Mouse (Mus musculus): ENCODE data around the gene Mzf1.
A peak's percentile ranks its signal among the peaks of the same experiment; 100 is the strongest.
"Not testable (repeated sequence)": the region's sequence is repeated elsewhere in the genome, so short reads cannot be mapped to it uniquely, and the experiment has no call there.

Gene Mzf1

DNA sequence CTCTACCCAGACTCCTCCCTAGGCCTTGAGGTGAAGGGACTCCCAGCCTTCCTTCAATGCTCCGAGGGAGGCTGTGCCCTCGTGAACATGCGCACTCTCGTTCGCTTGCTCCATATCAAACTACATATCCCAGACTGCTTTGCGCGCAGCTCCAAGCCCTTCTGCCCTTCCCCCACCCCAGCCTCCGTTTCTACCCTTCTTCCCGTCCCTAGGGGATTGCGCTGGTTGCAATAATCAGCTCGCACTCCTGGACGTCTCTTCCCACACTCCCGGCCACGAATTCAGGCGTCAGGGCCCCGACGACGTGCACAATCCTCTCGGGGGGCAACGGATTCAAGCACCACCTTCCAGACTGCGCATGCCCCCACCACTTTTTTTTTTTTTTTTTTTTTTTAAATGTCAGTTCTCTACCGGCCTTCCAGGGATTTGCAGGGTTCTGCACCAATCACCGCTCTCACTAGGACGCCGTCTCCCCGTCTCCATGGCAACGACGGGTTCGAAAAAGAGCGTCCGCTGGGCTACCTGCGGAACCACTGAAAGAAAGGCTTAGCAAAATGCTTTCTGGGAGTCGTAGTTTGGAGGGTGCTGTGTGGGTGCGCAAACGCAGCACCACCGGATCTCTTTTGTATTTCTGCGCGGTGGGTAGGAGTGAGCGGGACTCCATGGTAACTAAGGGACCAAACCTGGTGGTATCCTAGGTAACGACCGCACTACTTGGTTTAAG, at the start of gene Mzf1:
Gene Mzf1 (minus strand): TSS at position 478 of the 724 bp plus-strand sequence.
- DNase-seq (ENCODE audit: low spot score in 2 of 2), result peak; percentile 84 to 93

DNA sequence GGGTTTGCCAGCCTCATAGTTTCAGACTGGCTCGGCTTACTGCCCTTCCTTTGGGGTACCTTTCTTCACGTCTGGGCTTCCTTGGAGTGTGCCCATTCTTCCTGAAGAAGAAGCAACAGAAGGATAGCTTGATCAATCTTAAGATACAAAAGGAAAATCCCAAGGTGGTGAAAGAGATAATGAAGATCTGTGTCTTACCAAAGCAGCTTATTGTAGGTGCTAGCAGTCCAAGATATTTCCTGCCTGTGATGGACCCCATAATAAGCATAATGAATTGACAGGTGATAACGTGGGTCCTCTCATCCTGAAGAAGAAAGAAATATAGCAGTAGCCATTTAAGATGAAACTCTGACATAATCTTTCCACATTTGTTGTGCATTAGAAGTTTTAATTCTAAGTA, 40.5 kb upstream of the Mzf1 start, which contains the start of gene Vmn1r85:
Gene Vmn1r85 (minus strand): TSS at position 101 of the 400 bp plus-strand sequence.
- no peak for DNase-seq (ENCODE audit: low spot score in 2 of 2)

DNA sequence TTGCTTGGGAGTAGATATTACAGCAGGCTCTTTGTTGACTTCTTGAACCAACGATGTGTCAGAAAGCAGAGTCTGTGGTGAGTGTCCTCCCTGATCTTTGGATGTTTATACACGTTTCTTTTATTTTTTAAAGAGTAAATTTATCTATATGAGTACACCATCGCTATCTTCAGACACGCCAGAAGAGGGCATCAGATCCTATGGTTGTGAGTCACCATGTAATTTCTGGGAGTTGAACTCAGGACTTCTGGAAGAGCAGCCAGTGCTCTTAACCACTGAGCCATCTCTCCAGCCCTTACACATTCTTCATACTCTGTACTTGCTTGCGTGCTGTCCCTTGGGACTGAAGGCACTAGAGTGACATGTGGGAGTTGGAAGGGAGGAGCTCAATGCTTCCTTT, 17.7 kb upstream of the Mzf1 start:
- DNase-seq (ENCODE audit: low spot score in 2 of 2), result no peak

DNA sequence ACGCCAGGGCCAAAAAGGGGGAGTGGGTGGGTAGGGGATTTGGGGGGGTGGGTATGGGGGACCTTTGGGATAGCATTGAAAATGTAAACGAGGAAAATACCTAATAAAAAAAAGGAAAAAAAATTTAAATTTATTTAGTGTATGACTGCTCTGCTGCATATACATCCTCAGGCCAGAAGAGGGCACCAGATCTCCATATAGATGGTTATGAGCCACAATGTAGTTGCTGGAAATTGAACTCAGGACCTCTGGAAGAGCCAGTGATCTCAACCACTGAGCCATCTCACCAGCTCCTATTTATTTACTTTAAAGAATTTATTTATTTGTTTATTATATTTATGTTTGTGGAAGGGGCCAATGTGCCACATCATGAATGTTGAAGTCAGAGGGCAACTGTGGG, 8.8 kb upstream of the Mzf1 start:
- not testable (repeated sequence) for DNase-seq (ENCODE audit: low spot score in 2 of 2)

DNA sequence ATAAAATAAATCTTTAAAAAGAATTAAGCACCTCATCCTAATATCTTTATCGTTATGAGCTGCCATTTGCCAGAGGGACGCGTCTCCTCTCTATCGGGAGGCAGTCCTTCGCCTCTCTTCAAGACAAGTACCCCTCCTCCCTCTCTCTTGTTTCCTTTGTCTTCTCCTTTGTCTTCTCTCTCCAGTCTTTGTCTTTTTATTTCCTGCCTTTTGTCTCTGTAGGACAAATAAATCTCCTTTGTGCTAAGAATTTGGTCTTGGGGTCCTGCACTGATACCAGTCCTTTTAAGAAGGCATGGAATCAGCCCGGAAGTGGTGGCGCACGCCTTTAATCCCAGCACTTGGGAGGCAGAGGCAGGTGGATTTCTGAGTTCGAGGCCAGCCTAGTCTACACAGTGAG, 5.0 kb upstream of the Mzf1 start:
- DNase-seq (ENCODE audit: low spot score in 2 of 2), result no peak

DNA sequence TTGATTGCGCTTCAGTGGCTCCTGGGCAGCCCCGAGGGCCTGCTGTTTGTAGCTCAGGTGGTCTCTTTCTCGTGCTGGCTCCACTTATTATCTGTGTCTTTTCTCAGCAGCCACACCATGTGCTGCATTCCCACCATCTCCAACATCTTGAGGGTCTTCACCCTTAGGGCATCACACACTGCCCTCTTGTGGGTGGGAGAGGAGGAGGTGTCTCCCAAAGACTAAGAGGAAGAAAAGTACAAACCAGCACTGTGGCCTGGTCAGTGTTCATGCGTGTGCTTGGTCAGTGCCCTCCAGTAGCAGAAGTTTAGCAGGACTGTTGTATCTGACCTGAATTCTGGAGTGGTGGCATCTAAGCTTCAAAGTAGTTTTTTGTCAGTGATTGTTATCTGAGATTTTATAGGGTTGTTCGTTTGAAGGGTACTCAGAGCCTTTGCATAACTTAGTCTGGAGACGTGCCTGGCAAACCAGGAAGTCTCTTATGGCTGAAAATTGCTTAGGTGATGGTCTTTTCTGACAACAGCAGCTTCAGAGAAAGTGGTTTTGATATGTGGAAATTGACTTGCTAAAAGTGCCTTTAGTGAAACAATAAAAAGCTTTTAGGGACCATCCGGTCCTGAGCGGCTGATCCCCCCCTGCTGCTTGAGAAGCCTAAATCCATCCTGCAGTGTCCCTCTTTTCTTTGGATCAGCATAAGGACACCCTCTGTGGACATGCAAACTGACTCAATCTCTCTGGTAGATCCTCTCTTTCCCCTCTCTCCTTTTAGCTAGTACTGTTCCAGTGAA, 2.5 kb upstream of the Mzf1 start:
- DNase-seq (ENCODE audit: low spot score in 2 of 2), result no peak

DNA sequence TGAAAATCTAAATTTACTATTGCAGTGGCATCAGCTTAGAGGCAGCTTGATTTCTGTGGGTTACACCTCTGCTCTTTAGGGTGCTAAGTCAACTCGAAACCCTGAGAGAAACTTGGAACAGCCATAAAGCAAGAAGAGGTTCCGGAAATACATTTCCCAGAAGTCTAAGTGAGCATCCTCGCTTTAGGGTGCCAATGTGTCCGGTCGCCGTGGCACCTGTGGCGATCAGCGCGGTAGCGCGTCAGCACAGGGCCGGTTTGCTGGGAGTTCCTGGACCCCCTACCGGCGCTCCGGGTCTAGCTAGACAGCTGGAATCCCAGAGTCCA, 640 bp downstream of the Mzf1 start:
- DNase-seq (ENCODE audit: low spot score in 2 of 2), result no peak

DNA sequence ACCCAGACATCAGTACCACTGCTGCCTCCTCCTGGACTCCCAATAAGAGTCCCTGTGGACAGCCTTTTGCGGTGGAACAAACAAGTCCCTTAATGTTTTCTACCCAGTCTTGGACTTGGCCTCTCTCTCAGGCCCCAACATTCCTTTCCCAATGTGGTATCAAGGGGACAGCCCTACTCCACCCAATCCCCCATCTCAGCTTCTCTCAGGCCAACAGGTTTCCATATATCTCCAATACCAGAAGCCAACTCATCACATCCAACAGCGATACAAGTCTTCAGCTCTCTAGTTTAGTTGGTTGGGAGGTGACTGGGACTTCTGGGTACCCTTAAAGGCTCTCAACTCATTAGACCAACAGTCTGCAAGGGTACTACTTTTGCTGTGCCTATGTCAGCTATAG, 1.1 kb downstream of the Mzf1 start:
- no peak for DNase-seq (ENCODE audit: low spot score in 2 of 2)

DNA sequence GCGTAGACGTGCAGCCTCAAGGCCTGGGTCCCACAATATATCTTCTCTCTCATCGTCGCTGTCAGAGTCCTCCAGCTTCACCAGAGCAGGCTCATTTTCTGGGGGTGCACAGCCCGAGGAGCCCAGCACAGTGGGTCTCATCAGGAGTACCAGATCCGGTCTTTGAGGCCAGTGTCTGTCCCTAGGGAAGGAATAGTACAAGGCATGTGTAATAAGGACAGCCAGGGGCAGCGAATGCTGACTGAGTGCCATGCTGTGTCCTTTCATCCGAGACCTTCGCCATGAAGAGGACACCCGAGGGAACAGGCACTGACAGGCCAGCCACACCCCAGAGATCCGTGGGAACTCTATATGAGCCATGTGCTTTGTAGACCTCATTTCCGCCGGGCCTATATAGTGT, 1.6 kb downstream of the Mzf1 start:
- no peak for DNase-seq (ENCODE audit: low spot score in 2 of 2)

DNA sequence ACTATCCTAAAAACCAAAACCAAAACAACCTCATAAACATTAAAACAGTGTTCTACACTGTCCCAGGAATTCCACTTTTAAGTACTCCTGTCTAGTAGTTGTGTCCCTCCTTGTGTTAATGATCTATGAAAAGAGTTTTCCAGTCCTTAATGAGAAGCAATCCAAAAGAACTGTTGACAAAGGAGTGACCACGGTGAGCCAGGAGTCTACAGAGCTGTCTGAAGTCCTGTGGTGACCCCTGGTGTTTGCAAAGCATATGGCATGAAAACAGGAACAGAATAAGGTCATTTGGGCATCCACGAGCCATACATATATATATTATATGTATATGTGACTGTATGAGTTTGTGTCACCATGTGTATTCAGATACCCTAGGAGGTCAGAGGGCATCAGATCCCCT, 8.5 kb downstream of the Mzf1 start:
- DNase-seq (ENCODE audit: low spot score in 2 of 2), result peak in 1 of 2 experiments; percentile 57

DNA sequence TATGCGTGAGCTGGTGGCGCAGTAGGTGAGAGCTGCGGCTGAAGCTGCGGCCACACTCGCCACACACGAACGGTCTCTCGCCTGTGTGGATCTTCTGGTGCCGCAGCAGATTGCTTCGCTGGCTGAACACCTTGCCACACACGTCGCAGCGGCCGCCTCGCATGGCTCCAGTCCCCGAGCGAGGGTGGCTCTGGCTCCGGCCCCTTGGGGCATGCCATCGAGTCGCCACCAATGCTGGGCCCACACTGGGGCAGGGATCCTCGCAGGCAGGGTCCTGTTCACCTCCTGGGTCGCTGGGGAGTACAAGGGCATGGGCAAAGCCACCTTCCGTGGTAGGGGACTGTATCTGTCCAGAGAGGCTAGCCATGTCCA, 10.3 kb downstream of the Mzf1 start:
- DNase-seq (ENCODE audit: low spot score in 2 of 2), result no peak

DNA sequence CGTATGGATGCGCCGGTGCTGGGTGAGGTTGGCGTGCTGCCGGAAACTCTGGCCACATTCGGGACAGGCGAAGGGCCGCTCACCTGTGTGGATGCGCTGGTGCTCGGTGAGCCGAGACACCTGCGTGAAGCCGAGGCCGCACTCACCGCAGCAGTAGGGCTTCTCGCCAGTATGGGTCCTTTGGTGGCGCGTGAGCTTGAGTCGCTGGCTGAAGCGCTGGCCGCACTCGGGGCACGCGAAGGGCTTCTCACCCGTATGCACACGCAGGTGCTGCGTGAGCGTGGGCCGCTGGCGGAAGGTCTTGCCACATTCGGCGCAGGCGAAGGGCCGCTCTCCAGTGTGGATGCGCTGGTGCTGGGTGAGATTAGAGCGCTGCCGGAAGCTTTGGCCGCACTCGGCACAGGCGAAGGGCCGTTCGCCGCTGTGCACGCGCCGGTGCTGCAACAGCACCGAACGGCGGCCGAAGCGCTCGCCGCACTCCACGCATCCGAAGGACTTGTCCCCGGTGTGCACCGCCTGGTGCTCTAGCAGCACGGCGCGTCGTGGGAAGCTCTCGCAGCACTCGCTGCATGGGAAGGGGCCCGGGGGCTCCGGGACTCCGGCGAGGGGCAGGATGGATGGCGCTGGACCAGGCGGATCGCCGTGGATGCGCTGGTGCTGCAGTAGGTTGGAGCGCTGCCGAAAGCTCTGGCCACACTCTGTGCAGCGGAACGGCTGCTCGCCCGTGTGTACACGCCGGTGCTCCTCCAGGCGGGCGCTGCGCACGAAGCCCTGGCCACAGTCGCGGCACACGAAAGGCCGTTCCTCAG, 10.9 kb downstream of the Mzf1 start:
- peak in 1 of 2 experiments; percentile 59 for DNase-seq (ENCODE audit: low spot score in 2 of 2)

DNA sequence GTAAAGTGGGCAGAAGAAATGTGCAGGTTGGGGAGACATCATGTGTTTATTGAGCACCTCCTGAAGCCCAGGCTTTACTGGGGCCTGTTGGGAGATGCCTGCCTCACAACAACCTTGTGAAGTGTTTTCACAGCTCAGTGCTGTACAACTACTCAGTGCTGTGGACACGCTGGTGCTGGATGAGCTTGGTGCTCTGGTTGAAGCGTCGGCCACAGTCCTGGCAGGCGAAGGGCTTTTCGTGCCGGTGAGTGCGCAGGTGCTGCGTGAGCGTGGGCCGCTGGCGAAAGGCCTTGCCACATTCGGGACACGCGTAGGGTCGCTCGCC, 11.5 kb downstream of the Mzf1 start:
- DNase-seq (ENCODE audit: low spot score in 2 of 2), result no peak

DNA sequence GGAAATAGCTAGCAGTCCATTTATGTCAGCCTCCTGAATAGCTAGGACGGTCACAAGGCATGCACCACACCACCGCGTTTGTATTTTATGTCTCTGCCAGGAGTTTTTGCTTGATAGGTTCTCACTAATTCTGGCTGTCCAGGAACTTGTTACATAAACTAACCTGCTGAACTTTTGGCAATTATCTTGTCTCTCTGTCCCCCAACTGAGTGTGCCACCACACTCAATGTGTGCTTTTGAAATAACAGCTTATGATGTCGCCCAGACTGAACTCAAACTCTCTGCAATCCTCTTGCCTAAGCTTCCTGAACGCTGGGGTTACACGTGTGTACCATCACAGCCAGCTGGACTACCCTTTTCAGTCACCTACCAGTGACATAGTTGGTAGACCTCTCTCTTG, 12.1 kb downstream of the Mzf1 start:
- DNase-seq (ENCODE audit: low spot score in 2 of 2), result no peak

DNA sequence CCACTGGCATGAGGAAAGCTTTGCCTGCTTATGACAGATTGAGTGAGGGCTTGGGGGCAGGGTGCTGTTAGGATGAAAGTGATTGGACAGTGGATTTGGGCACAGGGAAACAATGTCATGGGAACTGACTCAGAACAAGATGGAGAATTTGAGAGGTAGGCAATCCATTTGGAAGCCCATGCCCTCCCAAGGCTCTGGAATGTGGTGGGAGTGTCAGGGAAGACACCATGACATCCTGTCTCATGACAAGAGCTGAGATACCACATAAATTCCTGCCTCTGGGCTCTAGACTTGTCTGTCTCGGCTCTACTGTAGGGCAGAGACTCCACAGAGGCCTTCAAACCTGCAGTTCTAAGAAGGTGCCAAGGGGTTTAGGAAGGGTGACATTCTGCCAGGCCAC, 13.3 kb downstream of the Mzf1 start:
- DNase-seq (ENCODE audit: low spot score in 2 of 2), result no peak

DNA sequence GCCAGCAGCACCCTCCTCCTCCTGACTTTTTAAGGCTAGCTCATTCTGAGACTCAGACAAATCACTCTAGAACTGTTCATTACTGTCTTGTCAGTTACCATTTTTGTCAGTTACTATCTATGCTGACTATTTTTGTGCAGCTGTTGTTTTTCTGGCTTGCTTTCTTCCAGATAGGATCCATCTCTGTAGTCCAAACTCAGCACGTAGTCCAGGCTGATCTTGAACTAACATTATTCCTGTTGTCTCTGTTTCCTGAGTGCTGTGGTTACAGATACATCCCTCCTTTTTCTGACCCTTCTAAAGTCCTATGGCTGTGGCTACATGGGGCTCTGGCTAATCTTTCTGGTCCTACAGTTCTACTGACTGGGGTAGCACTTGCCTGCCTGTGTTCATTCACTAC, 15.4 kb downstream of the Mzf1 start:
- no peak for DNase-seq (ENCODE audit: low spot score in 2 of 2)

DNA sequence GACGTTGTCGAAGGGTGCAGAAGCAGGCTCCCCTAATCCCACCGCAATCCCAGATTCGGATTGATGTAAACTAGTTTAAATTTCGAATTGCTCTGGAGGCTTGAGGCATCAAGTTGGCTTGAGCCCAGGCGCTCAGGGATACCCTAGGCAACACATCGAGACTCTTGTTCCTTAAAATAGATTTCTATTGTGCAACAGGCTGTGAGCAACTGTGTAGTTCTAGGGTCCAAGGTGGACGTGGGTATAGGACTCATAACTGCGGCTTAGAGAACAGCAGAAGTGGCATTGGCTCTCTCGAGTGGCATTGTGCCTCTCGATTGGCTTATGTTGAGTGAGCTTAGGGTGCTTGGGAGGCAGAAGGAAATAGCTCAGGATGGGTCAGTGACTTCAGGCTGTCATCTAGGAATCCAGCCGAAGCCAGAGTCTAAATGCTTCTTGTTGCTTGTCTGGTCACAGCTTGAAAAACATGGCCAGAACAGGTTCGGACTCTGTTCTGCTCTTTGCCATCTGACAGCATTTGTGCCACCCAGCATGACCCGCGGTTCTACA, 15.9 kb downstream of the Mzf1 start:
- DNase-seq (ENCODE audit: low spot score in 2 of 2), result no peak

DNA sequence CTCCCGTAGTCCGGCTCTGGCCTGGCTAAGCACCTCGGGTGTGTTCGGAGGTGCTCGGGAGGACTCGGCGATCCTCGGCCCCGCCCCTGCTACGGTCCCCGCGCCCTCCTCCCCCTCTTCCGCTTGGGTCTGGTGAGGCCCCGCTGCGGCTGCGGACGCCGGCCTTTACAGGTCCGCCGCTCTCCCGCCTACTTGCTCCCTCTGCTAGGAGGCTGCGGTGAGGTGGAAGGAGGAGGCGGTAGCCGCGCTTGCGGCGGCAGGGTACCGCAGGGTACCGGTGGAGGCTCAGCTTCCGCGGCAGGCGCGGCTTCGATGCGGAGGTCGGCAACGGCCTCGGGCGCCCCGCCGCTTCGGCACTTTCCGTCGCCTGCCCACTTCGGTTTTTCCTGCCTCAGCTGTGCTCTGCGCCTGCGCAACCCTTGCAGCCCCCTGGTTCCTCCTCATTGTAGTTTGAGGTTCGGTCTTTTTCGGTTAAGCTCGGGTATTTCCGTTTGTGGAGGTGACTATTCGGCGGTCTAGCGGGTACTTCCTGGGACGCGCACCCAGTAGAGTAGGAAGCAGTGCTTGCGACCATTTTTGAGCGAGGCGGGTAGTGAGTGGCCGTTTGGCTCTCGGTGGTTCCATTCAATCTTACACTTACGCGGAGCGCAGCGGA, 16.5 kb downstream of the Mzf1 start, which contains the start of gene Ube2m:
Gene Ube2m (minus strand): TSS at position 375 of the 655 bp plus-strand sequence.
- DNase-seq (ENCODE audit: low spot score in 2 of 2), result peak; percentile 99

DNA sequence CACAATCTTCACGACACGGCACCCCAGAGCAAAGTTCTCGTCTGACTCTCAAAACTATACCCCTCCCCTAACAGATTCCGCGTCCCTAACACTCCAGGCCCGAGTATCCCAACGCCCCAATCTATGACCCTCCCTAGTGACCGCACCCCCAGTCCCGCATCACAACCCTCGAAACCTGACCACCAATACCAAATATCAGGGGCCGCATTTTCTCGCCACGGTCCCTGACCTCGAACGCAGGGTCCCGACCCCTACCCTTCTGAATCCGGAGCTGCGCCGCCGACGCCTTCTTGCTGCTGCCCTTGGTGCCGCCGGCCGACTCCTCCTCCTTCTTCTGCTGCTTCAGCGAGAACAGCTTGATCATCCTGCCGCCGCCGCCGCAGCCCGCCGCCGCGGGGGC, 17.2 kb downstream of the Mzf1 start:
- no peak for DNase-seq (ENCODE audit: low spot score in 2 of 2)

DNA sequence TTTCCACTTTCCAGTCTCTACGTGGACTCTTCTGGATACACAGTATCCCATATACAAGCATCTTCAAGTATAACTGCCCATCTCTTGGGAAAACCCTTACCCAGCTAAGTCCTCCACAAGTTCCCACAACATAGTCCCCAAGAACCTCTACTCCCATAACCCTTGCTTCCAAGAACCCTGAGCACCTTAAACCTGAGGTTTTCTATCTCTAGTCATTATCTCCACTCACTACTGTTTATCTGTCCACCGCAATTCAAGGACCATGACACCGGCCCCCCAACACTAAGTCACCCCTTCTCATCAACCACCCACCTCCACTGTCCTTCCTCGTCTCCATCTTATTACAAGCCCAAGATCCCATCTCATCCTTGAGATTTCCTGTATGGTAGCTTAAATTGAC, 17.8 kb downstream of the Mzf1 start:
- DNase-seq (ENCODE audit: low spot score in 2 of 2), result no peak

DNA sequence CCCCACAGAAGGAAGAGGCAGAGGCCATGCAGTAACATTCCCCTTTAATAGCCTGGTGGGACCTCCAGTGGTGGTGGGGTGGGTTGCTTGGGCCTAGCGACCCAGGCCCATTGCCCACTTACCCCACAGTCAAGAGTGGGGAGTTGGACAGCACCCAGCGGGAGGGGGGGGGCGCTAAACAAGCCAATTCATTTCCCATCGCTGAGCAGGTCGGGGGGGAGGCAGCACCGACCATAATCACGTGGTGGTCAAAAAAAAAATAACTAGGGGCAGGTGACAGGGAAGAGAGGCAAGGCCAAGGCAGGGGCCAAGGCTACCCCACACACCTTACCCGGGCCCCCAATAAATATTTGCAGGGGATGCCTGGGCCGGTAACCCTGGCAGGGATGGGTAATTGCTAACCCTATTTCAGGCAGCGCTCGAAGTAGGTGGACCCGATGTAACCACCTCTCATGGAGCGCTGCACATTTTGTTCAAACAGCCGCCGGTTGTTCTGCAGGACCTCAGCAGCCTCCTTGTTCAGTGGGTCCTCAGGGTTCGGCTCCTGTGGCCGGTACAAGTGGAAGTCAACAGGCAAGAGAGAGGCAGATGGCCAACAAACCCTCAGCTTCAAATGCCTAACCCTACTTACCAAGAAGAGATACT, 19.2 kb downstream of the Mzf1 start:
- DNase-seq (ENCODE audit: low spot score in 2 of 2), result no peak
